Mouse (Mus musculus) MEL (cell line): ENCODE measurements around the gene Bicd2.

Experiments used
- CHD1 ChIP-seq: IDR thresholded peaks from 2 replicates; pipeline ENCODE4 v1.6.1; 2012; ENCODE audit warnings: low read depth, mild to moderate bottlenecking, inconsistent platforms, low read length, improper control_type of control experiment
- CTCF ChIP-seq, 3 experiments: IDR thresholded peaks in 2 of 3; conservative IDR thresholded peaks in 1 of 3; 2 replicates each; pipeline ENCODE4 v1.5.1; 2011 to 2012; ENCODE audit warnings: low read length in 3 of 3, low read depth in 2 of 3, mild to moderate bottlenecking in 2 of 3, improper control_type of control experiment in 1 of 3, inconsistent platforms in 1 of 3, mixed read lengths in 1 of 3, moderate library complexity in 1 of 3; ENCODE audit not compliant: control insufficient read depth in 1 of 3, insufficient read depth in 1 of 3, poor library complexity in 1 of 3, severe bottlenecking in 1 of 3
- ELF1 ChIP-seq: IDR thresholded peaks from 2 replicates; pipeline ENCODE4 v1.6.1; 2014; ENCODE audit warnings: low read depth, mild to moderate bottlenecking, inconsistent platforms, low read length, improper control_type of control experiment, moderate library complexity
- HCFC1 ChIP-seq: IDR thresholded peaks from 2 replicates; pipeline ENCODE4 v1.6.1; 2012; ENCODE audit warnings: low read depth, mild to moderate bottlenecking, inconsistent platforms, low read length, improper control_type of control experiment, moderate library complexity
- MEF2A ChIP-seq: IDR thresholded peaks from 2 replicates; pipeline ENCODE4 v1.6.1; 2014; ENCODE audit warnings: low read depth, mild to moderate bottlenecking, inconsistent platforms, low read length, improper control_type of control experiment; ENCODE audit not compliant: poor library complexity, insufficient replicate concordance, severe bottlenecking; ENCODE audit errors: extremely low read depth
- POLR2A ChIP-seq, 2 experiments: IDR thresholded peaks; 2 replicates each; pipeline ENCODE4 v1.6.1; 2011 to 2012; ENCODE audit warnings: low read length in 2 of 2, mild to moderate bottlenecking in 2 of 2, control low read depth in 1 of 2, improper control_type of control experiment in 1 of 2, low read depth in 1 of 2, moderate library complexity in 1 of 2; ENCODE audit not compliant: control insufficient read depth in 1 of 2, insufficient read depth in 1 of 2, poor library complexity in 1 of 2

GRCm38 (mm10) chr13:49421959-49422358 is 80.6 kb downstream of the Bicd2 start:
- TF ChIP-seq HCFC1, result no peak
- no peak for TF ChIP-seq CHD1
- TF ChIP-seq CTCF (IDR thresholded peaks at IDR 0.05 in 2 of 3, conservative IDR thresholded peaks at IDR 0.05 in 1 of 3; ENCODE audit: control insufficient read depth in 1 of 3, insufficient read depth in 1 of 3, low read depth in 2 of 3, low read length in 3 of 3, poor library complexity in 1 of 3, severe bottlenecking in 1 of 3), result no peak
- TF ChIP-seq ELF1, result no peak
- TF ChIP-seq MEF2A, result no peak
- TF ChIP-seq POLR2A (IDR thresholded peaks at IDR 0.05; ENCODE audit: control insufficient read depth in 1 of 2, insufficient read depth in 1 of 2, low read depth in 1 of 2, low read length in 2 of 2, poor library complexity in 1 of 2), result no peak
